Mouse (Mus musculus): ENCODE results near the gene Hist1h4f.
"Not testable (repeated sequence)": the region's sequence is repeated elsewhere in the genome, so short reads cannot be mapped to it uniquely, and the experiment has no call there.

Hist1h4f gene

DNA sequence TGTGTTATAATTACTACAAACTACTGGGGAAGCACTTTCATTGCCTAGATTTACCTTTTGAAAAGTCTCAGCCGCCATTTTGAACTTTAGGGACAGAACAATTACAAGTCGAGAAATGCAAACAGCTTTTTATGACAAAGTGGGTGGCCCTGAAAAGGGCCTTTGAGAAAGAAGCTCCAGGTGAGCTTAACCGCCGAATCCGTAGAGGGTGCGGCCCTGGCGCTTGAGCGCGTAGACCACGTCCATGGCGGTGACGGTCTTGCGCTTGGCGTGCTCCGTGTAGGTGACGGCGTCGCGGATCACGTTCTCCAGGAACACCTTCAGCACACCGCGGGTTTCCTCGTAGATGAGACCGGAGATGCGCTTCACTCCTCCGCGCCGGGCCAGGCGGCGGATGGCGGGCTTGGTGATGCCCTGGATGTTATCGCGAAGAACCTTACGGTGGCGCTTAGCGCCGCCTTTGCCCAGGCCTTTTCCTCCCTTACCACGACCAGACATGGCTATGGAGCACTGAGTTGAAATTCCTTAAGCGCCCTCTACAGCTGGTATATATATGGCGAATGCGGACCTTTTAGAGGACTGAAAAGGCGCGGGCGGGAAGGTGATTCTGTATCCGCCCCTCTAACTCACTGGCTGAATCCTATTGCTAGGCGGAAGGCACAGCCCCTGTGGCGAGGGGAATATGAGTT is at the start of gene Hist1h4f:
TSS of gene Hist1h4f (minus strand) at position 503 of the 689 bp plus-strand sequence.
- in situ Hi-C loops (cut with MboI; ENCODE audit: low sequenced_read_pairs) = loop anchor here (25.0 kb wide), 1 partner anchor 1764 kb away; the partner anchor contains the start of genes Hist1h1b, Hist1h2an, Hist1h2bp and Hist1h3i

DNA sequence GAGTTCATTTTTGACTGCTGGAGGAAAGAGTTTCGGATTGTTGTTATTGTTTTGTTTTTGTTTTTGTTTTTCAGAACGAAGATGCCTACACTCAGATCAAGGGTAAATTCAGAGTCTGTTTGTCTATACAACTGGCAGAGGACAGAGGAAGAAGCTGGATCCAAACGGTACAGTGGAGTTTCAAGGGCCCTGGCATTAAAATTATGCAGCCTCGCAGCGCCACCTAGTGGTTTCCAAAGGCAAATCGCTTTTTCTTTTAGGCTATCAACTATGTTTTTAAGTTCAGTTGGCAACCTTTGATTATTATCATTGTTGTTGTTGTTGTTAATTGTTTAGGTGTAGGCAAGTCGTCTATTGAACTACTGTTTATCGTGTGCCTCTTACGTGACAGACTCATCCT is 46.5 kb upstream of the Hist1h4f start:
- in situ Hi-C loops (cut with MboI; ENCODE audit: low sequenced_read_pairs) = loop anchor here (10.0 kb wide), 1 partner anchor 163 kb away; no protein-coding TSS in a partner anchor

GRCm38 (mm10) chr13:23595622-23596372 is 44.3 kb upstream of the Hist1h4f start:
- in situ Hi-C loops (cut with MboI; ENCODE audit: low sequenced_read_pairs) = loop anchor here (10.0 kb wide), 1 partner anchor 161 kb away; no protein-coding TSS in a partner anchor

DNA sequence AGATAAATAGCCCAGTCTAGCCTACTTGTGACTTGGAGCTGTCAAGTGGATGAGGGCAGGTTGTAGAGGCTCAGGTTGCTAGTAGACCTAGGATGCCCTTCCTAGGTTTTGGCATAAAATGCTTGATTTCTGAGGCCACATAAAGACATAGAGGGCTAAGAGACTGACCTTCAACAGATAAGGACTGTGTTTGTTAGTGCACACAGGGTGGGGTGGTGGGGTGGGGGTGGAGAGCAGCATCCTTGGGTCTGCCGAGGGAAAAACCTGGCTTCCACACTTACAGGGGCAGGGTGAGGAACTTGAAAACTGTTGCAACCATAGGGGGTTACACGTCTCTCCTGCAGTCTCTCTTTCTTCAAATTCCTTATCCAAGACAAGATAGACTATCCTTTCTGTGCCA is 43.7 kb upstream of the Hist1h4f start:
- in situ Hi-C loops (cut with MboI; ENCODE audit: low sequenced_read_pairs) = loop anchor here (10.0 kb wide), 1 partner anchor 160 kb away; no protein-coding TSS in a partner anchor

DNA sequence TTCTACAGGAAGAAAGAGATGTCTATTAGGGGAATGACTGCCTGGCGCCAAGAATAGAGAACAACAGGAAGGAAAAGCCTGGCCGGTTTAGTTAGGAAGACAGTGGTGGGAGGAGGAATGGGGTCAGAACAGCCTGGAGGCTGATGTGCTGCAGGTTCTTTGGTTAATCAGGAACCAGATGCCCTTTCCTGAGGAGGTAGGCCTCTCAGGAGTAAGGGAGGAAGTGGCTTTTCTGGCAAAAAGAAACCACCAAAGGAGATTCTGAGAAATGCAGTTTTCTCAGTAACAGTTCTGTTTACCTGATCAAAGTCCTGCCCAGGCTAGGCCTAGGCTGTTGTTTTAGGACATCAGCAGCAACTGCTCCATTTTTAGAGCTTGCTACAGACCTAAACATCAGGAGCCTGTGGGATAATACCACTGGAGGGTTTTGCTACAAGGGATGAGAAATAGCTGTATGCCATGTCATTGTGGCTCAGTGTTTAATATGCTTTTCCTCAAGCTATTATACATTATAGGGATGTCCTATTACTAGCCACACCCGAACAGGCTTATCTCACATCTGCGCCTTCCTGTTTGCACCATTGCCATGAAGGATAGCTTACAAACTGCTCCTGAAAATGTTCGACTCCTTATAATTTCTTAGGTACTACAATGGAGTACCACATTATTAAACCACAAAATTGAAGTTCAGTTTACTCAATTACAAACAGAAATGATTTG is 41.8 kb upstream of the Hist1h4f start:
- in situ Hi-C loops (cut with MboI; ENCODE audit: low sequenced_read_pairs) = loop anchor here (10.0 kb wide), 1 partner anchor 158 kb away; no protein-coding TSS in a partner anchor

DNA sequence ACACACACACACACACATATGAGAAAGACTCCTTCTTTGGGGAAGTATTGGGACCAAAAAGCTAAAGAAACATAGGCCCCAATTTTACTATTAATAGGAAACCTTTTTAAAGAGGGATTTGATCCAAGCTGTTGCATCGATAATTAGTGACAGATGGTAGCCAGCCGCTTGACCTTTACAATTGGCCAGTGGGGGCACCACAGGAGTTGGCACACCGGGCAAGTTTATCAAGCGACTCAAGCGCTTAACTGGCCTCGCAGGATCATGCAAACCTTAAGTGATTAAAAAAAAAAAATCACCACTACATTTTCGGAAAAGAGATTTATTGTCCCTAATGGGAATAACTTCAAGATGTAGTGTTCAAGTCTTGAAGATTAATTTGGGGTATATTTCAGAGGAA is 41.2 kb upstream of the Hist1h4f start:
- in situ Hi-C loops (cut with MboI; ENCODE audit: low sequenced_read_pairs) = loop anchor here (10.0 kb wide), 1 partner anchor 158 kb away; no protein-coding TSS in a partner anchor

DNA sequence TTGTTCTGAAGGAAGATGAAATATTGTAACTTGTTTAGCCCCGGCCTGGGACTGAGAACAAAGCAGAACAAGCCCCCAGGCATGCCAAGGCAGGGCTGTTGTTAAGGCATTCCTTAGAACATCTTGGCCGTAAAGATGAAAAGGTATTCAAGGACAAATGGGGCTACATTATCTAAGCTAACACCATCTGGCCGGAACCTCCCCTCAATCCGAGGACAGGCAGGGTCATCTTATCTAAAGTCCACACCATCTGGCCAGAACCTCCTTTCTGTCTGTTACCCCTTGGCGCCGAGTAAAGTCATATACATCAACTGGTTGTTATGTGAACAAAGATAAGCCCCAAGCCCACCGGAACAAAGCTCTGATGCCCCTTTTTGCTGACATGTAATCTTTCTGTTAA is 40.4 kb upstream of the Hist1h4f start:
- in situ Hi-C loops (cut with MboI; ENCODE audit: low sequenced_read_pairs) = loop anchor here (10.0 kb wide), 1 partner anchor 157 kb away; no protein-coding TSS in a partner anchor

DNA sequence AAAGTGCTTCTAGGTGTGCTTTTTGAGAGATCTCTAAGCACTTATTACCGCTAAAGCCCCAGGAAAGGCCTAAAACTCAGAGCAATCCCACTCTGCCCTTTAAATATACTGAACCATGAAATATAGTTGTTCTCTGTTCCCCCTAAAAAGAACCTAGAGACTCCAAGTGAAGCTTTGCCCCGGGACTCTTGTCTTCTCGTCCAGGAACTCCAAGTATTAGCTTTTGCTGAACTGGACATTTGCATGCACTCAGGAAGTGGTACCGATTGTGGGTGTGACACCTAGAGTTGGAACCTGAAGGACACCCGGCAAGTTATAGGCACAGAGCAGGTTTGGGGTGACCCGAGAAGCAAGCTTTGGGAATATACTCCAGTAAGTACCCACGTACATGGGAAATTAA is 39.8 kb upstream of the Hist1h4f start:
- in situ Hi-C loops (cut with MboI; ENCODE audit: low sequenced_read_pairs) = loop anchor here (10.0 kb wide), 1 partner anchor 156 kb away; no protein-coding TSS in a partner anchor

DNA sequence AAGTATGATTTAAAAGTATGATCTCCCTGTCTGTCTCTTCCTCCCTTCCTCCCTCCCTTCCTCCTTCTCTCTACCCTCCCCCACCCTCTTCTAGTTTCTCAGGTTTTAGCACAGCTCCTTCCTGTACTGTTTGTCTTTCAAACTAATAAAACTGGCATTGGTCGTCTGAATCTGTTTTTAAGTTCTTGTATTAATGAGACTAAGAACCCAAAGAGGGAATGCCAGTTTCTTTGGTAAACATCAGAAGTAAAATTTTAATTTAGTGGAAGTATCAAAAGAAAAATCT is 35.4 kb upstream of the Hist1h4f start:
- in situ Hi-C loops (cut with MboI; ENCODE audit: low sequenced_read_pairs) = no loop called here

GRCm38 (mm10) chr13:23586099-23586939 is 34.9 kb upstream of the Hist1h4f start:
- in situ Hi-C loops (cut with MboI; ENCODE audit: low sequenced_read_pairs) = no loop called here

DNA sequence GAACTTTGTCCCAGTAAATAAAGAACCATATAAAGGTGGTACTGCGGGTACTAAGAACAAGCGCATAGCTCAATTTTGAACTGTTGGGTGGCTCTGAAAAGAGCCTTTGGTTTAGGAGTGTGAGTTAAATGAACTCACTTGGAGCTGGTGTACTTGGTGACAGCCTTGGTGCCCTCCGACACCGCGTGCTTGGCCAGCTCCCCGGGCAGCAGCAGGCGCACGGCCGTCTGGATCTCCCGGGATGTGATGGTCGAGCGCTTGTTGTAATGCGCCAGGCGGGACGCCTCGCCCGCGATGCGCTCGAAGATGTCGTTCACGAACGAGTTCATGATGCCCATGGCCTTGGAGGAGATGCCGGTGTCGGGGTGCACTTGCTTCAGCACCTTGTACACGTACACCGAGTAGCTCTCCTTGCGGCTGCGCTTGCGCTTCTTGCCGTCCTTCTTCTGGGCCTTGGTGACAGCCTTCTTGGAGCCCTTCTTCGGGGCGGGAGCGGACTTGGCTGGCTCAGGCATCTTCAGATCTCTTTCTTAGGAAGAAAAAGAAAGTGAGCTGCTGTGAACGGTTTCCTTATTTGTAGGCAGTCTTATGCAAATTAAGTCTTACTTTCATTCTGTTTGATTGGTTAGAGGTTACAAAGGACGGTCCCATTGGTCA is 34.1 kb upstream of the Hist1h4f start:
- in situ Hi-C loops (cut with MboI; ENCODE audit: low sequenced_read_pairs) = not testable (repeated sequence)

DNA sequence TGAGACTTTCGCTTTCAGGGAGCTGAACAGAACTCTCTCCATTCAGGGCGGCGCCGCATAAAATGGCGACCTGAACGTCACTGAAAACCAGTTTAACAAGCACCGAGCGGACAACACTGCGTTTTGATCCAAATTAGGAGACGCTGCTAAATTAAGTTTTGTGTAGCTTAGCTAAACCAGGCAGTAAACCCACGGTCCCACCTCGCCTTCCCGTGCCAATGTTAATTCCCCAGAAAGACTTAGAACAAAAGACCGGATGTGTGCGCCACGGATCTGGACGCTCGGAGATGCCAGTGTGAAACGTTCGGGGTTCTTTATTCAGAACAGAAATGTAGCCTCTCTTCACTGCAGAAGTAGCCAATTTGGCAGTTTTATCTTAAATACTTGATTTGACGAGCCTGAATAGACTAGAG is 33.6 kb upstream of the Hist1h4f start:
- in situ Hi-C loops (cut with MboI; ENCODE audit: low sequenced_read_pairs) = no loop called here

DNA sequence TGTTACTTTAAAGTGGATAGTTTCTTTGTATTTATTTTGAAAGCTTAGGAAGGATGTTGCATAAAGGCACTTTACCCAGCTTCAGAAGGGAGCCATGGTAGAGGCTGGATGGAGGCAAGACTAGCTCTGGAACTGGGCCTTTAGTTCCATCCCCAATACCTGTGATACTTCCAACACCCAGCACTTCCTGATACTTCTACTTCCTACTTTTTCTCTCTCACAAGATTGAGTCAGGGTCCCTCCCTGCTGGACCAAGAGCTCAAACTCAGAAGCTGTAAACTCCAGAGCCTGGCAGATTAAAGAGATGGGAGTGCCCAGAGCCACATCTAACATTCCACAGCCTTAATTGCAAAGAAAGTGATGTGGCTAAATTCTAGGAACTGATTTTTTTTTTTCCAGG is 32.9 kb upstream of the Hist1h4f start:
- in situ Hi-C loops (cut with MboI; ENCODE audit: low sequenced_read_pairs) = no loop called here

DNA sequence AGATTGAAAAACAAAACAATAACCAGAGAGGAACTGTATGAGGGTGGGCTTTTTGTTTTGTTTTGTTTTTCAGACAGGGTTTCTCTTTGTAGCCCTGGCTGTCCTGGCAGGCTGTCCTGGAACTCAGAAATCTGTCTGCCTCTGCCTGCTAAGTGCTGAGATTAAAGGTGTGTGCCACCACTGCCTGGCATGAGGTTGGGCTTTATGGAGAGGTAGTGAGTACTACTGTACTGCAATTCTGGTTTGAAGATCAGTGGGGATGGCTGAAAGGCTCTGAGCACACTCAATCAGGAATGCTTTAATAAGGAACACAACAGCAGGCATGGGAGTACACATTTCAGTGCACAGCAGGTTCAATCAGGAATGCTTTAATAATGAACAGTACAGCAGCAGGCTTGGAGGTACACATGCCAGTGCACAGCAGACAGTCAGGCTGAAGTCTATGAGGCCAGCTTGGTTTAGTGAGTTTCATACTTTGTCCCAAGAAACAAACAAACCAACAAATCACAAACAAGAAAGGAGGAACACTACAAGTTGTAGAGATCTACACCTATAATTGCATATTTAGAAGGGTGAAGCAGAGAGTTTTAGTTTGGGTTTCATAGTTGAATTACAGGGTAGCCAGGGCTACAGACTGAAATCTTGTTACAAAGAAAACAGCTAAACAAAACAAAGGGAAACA is 32.1 kb upstream of the Hist1h4f start:
- in situ Hi-C loops (cut with MboI; ENCODE audit: low sequenced_read_pairs) = no loop called here

- in situ Hi-C loops (cut with MboI; ENCODE audit: low sequenced_read_pairs) = no loop called here
Observed at GRCm38 (mm10) chr13:23582219-23583056, 31.0 kb upstream of the Hist1h4f start.

- in situ Hi-C loops (cut with MboI; ENCODE audit: low sequenced_read_pairs) = no loop called here
Observed at GRCm38 (mm10) chr13:23581408-23582218, 30.2 kb upstream of the Hist1h4f start, which contains the start of gene Hist1h4d. Hist1h4d (plus strand) TSS chr13:23581598.

- in situ Hi-C loops (cut with MboI; ENCODE audit: low sequenced_read_pairs) = no loop called here
Observed at GRCm38 (mm10) chr13:23577835-23578234, 26.4 kb upstream of the Hist1h4f start.
